Mouse (Mus musculus) CH12.LX (cell line): ENCODE results near the gene Slc36a3. TPM values are rescaled to one million over a fixed set of nuclear protein-coding genes. Genes with fewer than 3 reads are reported as not detected.

Experiments used
- DNase-seq: peaks from one replicate; pipeline ENCODE4 v3.0.0-alpha.2; 2013; ENCODE audit errors: extremely low read depth
- H3K27ac ChIP-seq: 2 replicates; pipeline ENCODE4 v1.5.1; 2012; ENCODE audit warnings: low read depth, mild to moderate bottlenecking, control low read depth, moderate library complexity; ENCODE audit not compliant: insufficient read depth
- H3K27me3 ChIP-seq: replicated peaks from 2 replicates; pipeline ENCODE3; 2012; ENCODE audit warnings: inconsistent platforms
- H3K36me3 ChIP-seq, 2 experiments: replicated peaks in 1 of 2; 2 replicates each; pipeline versions ENCODE3 to v1.6.1; 2012; ENCODE audit warnings: inconsistent platforms in 1 of 2, low read length in 1 of 2, mild to moderate bottlenecking in 1 of 2, mixed read lengths in 1 of 2, moderate library complexity in 1 of 2; ENCODE audit not compliant: control insufficient read depth in 1 of 2, insufficient read depth in 1 of 2
- H3K4me1 ChIP-seq, 2 experiments: 2 replicates each; pipeline ENCODE4 v1.6.1; 2012; ENCODE audit warnings: inconsistent platforms in 1 of 2, moderate library complexity in 1 of 2; ENCODE audit not compliant: insufficient read depth in 2 of 2, control insufficient read depth in 1 of 2
- H3K4me2 ChIP-seq: 2 replicates; pipeline ENCODE4 v1.6.1; 2012; ENCODE audit warnings: low read depth, mild to moderate bottlenecking, control low read depth; ENCODE audit not compliant: poor library complexity, insufficient read depth, severe bottlenecking
- H3K4me3 ChIP-seq, 3 experiments: fragments of 150-350 bp in 1 of 3; sonication (generic) in 1 of 3; replicated peaks in 1 of 3; 2 replicates each; pipeline versions ENCODE3 to v1.5.1; 2011 to 2012; ENCODE audit warnings: low read depth in 2 of 3, low read length in 2 of 3, mild to moderate bottlenecking in 2 of 3, moderate library complexity in 2 of 3, control low read depth in 1 of 3, improper control_type of control experiment in 1 of 3, inconsistent platforms in 1 of 3, mixed read lengths in 1 of 3; ENCODE audit not compliant: poor library complexity in 1 of 3
- H3K79me2 ChIP-seq: replicated peaks from 2 replicates; pipeline ENCODE4 v1.6.1; 2012; ENCODE audit warnings: mild to moderate bottlenecking, moderate library complexity; ENCODE audit not compliant: control insufficient read depth, poor library complexity, insufficient read depth, severe bottlenecking; ENCODE audit errors: extremely low read depth
- H3K9ac ChIP-seq: 2 replicates; pipeline ENCODE4 v1.6.1; 2012; ENCODE audit warnings: low read depth, mild to moderate bottlenecking, control low read depth, moderate library complexity; ENCODE audit not compliant: insufficient read depth
- H3K9me3 ChIP-seq: replicated peaks from 2 replicates; pipeline ENCODE3; 2012; ENCODE audit warnings: low read length, inconsistent platforms, mixed read lengths
- BHLHE40 ChIP-seq: IDR thresholded peaks from 2 replicates; pipeline ENCODE4 v1.6.1; 2011; ENCODE audit warnings: mild to moderate bottlenecking, low read depth, low read length, improper control_type of control experiment
- CTCF ChIP-seq, 2 experiments: IDR thresholded peaks in 1 of 2; conservative IDR thresholded peaks in 1 of 2; 2 replicates each; pipeline ENCODE4 v1.5.1; 2011 to 2012; ENCODE audit warnings: low read depth in 2 of 2, low read length in 2 of 2, improper control_type of control experiment in 1 of 2, inconsistent platforms in 1 of 2, mild to moderate bottlenecking in 1 of 2, moderate library complexity in 1 of 2
- ETS1 ChIP-seq: conservative IDR thresholded peaks from 2 replicates; pipeline ENCODE4 v1.6.1; 2012; ENCODE audit warnings: low read depth, mild to moderate bottlenecking, inconsistent platforms, low read length, improper control_type of control experiment, moderate library complexity
- JUN ChIP-seq: IDR thresholded peaks from 2 replicates; pipeline ENCODE4 v1.6.1; 2011; ENCODE audit warnings: low read depth, mild to moderate bottlenecking, low read length, improper control_type of control experiment, moderate library complexity; ENCODE audit not compliant: insufficient read depth
- MAFK ChIP-seq: IDR thresholded peaks from 2 replicates; pipeline ENCODE4 v1.6.1; 2011; ENCODE audit warnings: low read length, improper control_type of control experiment; ENCODE audit not compliant: insufficient replicate concordance
- MAX ChIP-seq: IDR thresholded peaks from 2 replicates; pipeline ENCODE4 v1.6.1; 2011; ENCODE audit warnings: low read length, improper control_type of control experiment
- MAZ ChIP-seq: IDR thresholded peaks from 2 replicates; pipeline ENCODE4 v1.6.1; 2012; ENCODE audit warnings: low read depth, mild to moderate bottlenecking, inconsistent platforms, low read length, improper control_type of control experiment, moderate library complexity
- MYC ChIP-seq: IDR thresholded peaks from 2 replicates; pipeline ENCODE4 v1.6.1; 2011; ENCODE audit warnings: low read depth, mild to moderate bottlenecking, improper control_type of control experiment, low read length
- NELFE ChIP-seq: IDR thresholded peaks from 2 replicates; pipeline ENCODE4 v1.6.1; 2011; ENCODE audit warnings: low read depth, low read length, improper control_type of control experiment
- NRF1 ChIP-seq: IDR thresholded peaks from 2 replicates; pipeline ENCODE4 v1.6.1; 2014; ENCODE audit warnings: low read depth, mild to moderate bottlenecking, inconsistent platforms, low read length, improper control_type of control experiment, moderate library complexity
- PAX5 ChIP-seq: IDR thresholded peaks from 2 replicates; pipeline ENCODE4 v1.6.1; 2012; ENCODE audit warnings: low read length, inconsistent platforms, mixed read lengths
- POLR2A ChIP-seq: IDR thresholded peaks from 2 replicates; pipeline ENCODE4 v1.6.1; 2011; ENCODE audit warnings: low read depth, mild to moderate bottlenecking, improper control_type of control experiment, low read length
- RAD21 ChIP-seq: IDR thresholded peaks from 2 replicates; pipeline ENCODE4 v1.6.1; 2011; ENCODE audit warnings: low read depth, mild to moderate bottlenecking, low read length, improper control_type of control experiment, moderate library complexity
- RCOR1 ChIP-seq: conservative IDR thresholded peaks from 2 replicates; pipeline ENCODE4 v1.6.1; 2012; ENCODE audit warnings: low read depth, mild to moderate bottlenecking, inconsistent platforms, low read length, improper control_type of control experiment
- SIN3A ChIP-seq: IDR thresholded peaks from 2 replicates; pipeline ENCODE4 v1.6.1; 2012; ENCODE audit warnings: low read length, improper control_type of control experiment, inconsistent platforms
- SMC3 ChIP-seq: IDR thresholded peaks from 2 replicates; pipeline ENCODE4 v1.6.1; 2011; ENCODE audit warnings: low read depth, low read length, improper control_type of control experiment
- TBP ChIP-seq: conservative IDR thresholded peaks from 2 replicates; pipeline ENCODE4 v1.6.1; 2011; ENCODE audit warnings: low read depth, low read length, improper control_type of control experiment
- TCF12 ChIP-seq: IDR thresholded peaks from 2 replicates; pipeline ENCODE4 v1.6.1; 2014; ENCODE audit warnings: low read depth, mild to moderate bottlenecking, inconsistent platforms, low read length, improper control_type of control experiment
- USF1 ChIP-seq: IDR thresholded peaks from 2 replicates; pipeline ENCODE4 v1.6.1; 2014; ENCODE audit warnings: low read depth, mild to moderate bottlenecking, inconsistent platforms, low read length, improper control_type of control experiment
- USF2 ChIP-seq: conservative IDR thresholded peaks from 2 replicates; pipeline ENCODE4 v1.6.1; 2011; ENCODE audit warnings: low read depth, low read length, improper control_type of control experiment
- ZKSCAN1 ChIP-seq: IDR thresholded peaks from 2 replicates; pipeline ENCODE4 v1.6.1; 2012; ENCODE audit warnings: low read depth, inconsistent platforms, low read length, improper control_type of control experiment, borderline replicate concordance
- ZMIZ1 ChIP-seq: IDR thresholded peaks from 2 replicates; pipeline ENCODE4 v1.6.1; 2012; ENCODE audit warnings: low read depth, mild to moderate bottlenecking, inconsistent platforms, low read length, improper control_type of control experiment
- ZNF384 ChIP-seq: IDR thresholded peaks from 2 replicates; pipeline ENCODE4 v1.6.1; 2012; ENCODE audit warnings: low read depth, low read length, improper control_type of control experiment, inconsistent platforms
- dilution Hi-C: fragments of 300-500 bp; cut with MboI; formaldehyde crosslinking; loops from 2 replicates; pipeline ENCODE4 v1.14.3; 2020; ENCODE audit warnings: low sequenced_read_pairs; ENCODE audit not compliant: extremely low pct_unique_long_range_greater_than_20kb, extremely low pct_ligation_motif_present
- in situ Hi-C: fragments of 300-500 bp; cut with MboI; formaldehyde crosslinking; loops from 3 replicates; pipeline ENCODE4 v1.14.3; 2019; ENCODE audit warnings: low sequenced_read_pairs, low pct_ligation_motif_present, low pct_unique_long_range_greater_than_20kb, mixed read lengths
- polyA plus RNA-seq: library from polyadenylated mRNA; unstranded; fragments of >175 nt; gene quantifications from 2 replicates; pipeline ENCODE4 v1.2.1, GENCODE M21; 2012; ENCODE audit warnings: low read depth; ENCODE audit not compliant: insufficient read length
- total RNA-seq, 2 experiments: library from RNA; depleted of rRNA; stranded (reverse); fragments of 300-350 nt in 1 of 2; fragments of >200 nt in 1 of 2; gene quantifications; 2 replicates each; pipeline ENCODE4 v1.2.3; 2012 to 2014

Gene Slc36a3
- total and polyA plus RNA-seq, 3 experiments, result 0.72 to 1.5 (median 0.72) TPM

DNA sequence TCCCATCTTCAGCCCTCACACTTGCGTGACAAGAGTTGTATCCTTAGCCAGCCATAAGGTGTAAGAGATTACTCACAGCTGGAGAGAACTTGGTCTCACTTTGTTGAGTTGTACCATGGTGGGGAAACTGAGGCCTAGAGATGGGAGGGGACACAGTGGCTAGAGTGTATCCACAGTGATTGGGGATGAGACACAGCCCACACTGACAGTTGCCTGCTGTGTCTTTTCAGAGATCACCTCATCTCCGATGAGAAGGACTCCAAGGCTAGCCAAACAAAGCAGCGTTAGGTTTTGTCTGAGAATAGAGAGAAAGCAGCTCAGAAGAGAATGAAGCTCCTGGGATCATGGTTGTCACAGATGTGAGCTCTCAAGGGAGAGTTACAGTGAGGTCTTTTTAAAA, 38.7 kb upstream of the Slc36a3 start:
- dilution Hi-C loops, result no loop called here
- no peak overlapping the region for H3K4me3 ChIP-seq
- no peaks in the 10 kb centered on the region for H3K4me1 ChIP-seq
- H3K79me2 ChIP-seq, result no peaks in the 10 kb centered on the region
- in situ Hi-C loops, result no loop called here
- DNase-seq, result no peak
- no peaks in the 10 kb centered on the region for H3K9me3 ChIP-seq
- no peak overlapping the region for H3K4me2 ChIP-seq
- TF ChIP-seq SMC3 (no peak), TBP (no peak), JUN (no peak), NRF1 (no peak), USF1 (no peak), MYC (no peak), PAX5 (no peak), MAX (no peak), SIN3A (no peak), POLR2A (no peak), CTCF (conservative IDR thresholded peaks at IDR 0.05 in 1 of 2, IDR thresholded peaks at IDR 0.05 in 1 of 2; ENCODE audit: low read depth in 2 of 2, low read length in 2 of 2) (no peak)
- no peaks in the 10 kb centered on the region for H3K36me3 ChIP-seq
- H3K9ac ChIP-seq, result no peak overlapping the region
- H3K27ac ChIP-seq, result no peak overlapping the region
- H3K27me3 ChIP-seq, result peaks cover 52% of the 10 kb centered on the region

DNA sequence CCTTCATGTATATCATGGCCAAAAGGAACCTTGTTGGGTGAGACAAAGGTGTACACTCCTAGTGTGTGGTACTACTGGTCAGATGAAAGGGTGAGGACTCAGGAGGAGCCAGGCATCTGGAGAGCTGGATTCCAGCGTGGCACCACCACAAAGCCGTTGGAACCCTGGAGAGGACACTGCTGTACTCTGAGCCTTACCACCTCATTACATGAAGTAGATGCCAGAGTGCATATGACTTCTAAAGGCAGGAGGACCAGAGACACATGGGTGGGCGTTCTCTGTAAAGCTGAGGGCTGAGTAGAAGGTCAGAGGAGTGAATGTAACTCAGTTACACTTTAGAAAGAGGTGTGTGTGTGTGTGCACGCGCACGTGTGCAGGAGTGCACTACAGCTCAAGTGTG, 36.3 kb upstream of the Slc36a3 start:
- Histone ChIP-seq H3K9ac (no peak overlapping the region), H3K9me3 (no peaks in the 10 kb centered on the region), H3K36me3 (no peaks in the 10 kb centered on the region), H3K4me3 (no peak overlapping the region), H3K4me1 (no peaks in the 10 kb centered on the region), H3K27ac (no peak overlapping the region), H3K4me2 (no peak overlapping the region), H3K79me2 (no peaks in the 10 kb centered on the region), H3K27me3 (peaks cover 67% of the 10 kb centered on the region)
- no peak for TF ChIP-seq NRF1
- TF ChIP-seq RAD21, result no peak
- TF ChIP-seq NELFE, result no peak
- no peak for TF ChIP-seq MAZ
- TF ChIP-seq ZKSCAN1, result no peak
- TF ChIP-seq USF2, result no peak
- TF ChIP-seq TCF12, result no peak
- TF ChIP-seq CTCF (conservative IDR thresholded peaks at IDR 0.05 in 1 of 2, IDR thresholded peaks at IDR 0.05 in 1 of 2; ENCODE audit: low read depth in 2 of 2, low read length in 2 of 2), result no peak
- TF ChIP-seq BHLHE40, result no peak
- TF ChIP-seq ZNF384, result no peak
- no peak for TF ChIP-seq ZMIZ1
- no peak for TF ChIP-seq USF1
- no peak for TF ChIP-seq RCOR1
- TF ChIP-seq ETS1, result no peak
- TF ChIP-seq MAFK, result no peak
- no peak for TF ChIP-seq SIN3A
- no peak for DNase-seq
- dilution Hi-C loops, result no loop called here
- in situ Hi-C loops, result no loop called here
